Mouse (Mus musculus) limb, embryonic 13.5 days (tissue): ENCODE measurements around the gene Sar1a. TPM values are rescaled to one million over a fixed set of nuclear protein-coding genes. Genes with fewer than 3 reads are reported as not detected.

ENCODE experiments used
- ATAC-seq: fragments of 200-750 bp; cut with Nextera tagmentation; 2 replicates; pipeline ENCODE4 v1.8.0; 2017; ENCODE audit warnings: low read depth, moderate number of reproducible peaks, moderate TSS enrichment; ENCODE audit not compliant: low FRiP score
- H3K27ac ChIP-seq: fragments of 300-500 bp; sonication (generic); 2 replicates; pipeline ENCODE4 v1.5.1; 2015; ENCODE audit warnings: inconsistent platforms, mild to moderate bottlenecking, moderate library complexity
- H3K27me3 ChIP-seq: fragments of 300-500 bp; sonication (generic); 2 replicates; pipeline ENCODE4 v1.6.1; 2015; ENCODE audit warnings: mild to moderate bottlenecking, inconsistent platforms
- H3K36me3 ChIP-seq: fragments of 300-500 bp; sonication (generic); 2 replicates; pipeline ENCODE4 v1.6.1; 2015; ENCODE audit warnings: inconsistent platforms, mild to moderate bottlenecking, moderate library complexity
- H3K4me1 ChIP-seq: fragments of 300-500 bp; sonication (generic); 2 replicates; pipeline ENCODE4 v1.6.1; 2015; ENCODE audit warnings: inconsistent platforms
- H3K4me2 ChIP-seq: fragments of 300-500 bp; sonication (generic); replicated peaks from 2 replicates; pipeline ENCODE4 v1.6.1; 2015; ENCODE audit warnings: inconsistent platforms, mild to moderate bottlenecking, moderate library complexity
- H3K4me3 ChIP-seq: fragments of 300-500 bp; sonication (generic); 2 replicates; pipeline ENCODE4 v1.5.1; 2015; ENCODE audit warnings: moderate library complexity, mild to moderate bottlenecking, inconsistent platforms
- H3K9ac ChIP-seq: fragments of 300-500 bp; sonication (generic); 2 replicates; pipeline ENCODE4 v1.6.1; 2015; ENCODE audit warnings: mild to moderate bottlenecking, inconsistent platforms
- H3K9me3 ChIP-seq: fragments of 300-500 bp; sonication (generic); 2 replicates; pipeline ENCODE4 v1.6.1; 2016; ENCODE audit warnings: inconsistent platforms
- WGBS: fragments of 180-500 bp; shearing (Covaris S2); methylation state at CpG from one replicate; pipeline ENCODE4 v1.1.7; 2015; 5-methylcytosine and 5-hydroxymethylcytosine counted together
- polyA plus RNA-seq: library from polyadenylated mRNA; unstranded; fragments of >200 nt; fragmentation: Nextera tagmentation; extraction: Ambion mirVana; gene quantifications from 2 replicates; pipeline ENCODE4 v1.2.1, GENCODE M21; 2015

The Sar1a gene
- polyA plus RNA-seq, 1 experiment from 2014 or later, result 292 TPM

- no peak overlapping the region for H3K27ac ChIP-seq
- no peak for ATAC-seq
- H3K4me2 ChIP-seq, result no peak overlapping the region
- H3K27me3 ChIP-seq, result no peaks in the 10 kb centered on the region
- peaks cover 100% of the 10 kb centered on the region for H3K36me3 ChIP-seq
- H3K9ac ChIP-seq, result no peak overlapping the region
- peaks cover 11% of the 10 kb centered on the region; the same call in 1 of the 2 replicates for H3K9me3 ChIP-seq
- WGBS, result 87% methylated on average over 4 of the region's 4 CpGs
- H3K4me3 ChIP-seq, result no peak overlapping the region
- no peaks in the 10 kb centered on the region for H3K4me1 ChIP-seq
Observed at GRCm38 (mm10) chr10:61741873-61742272, 61.8 kb downstream of the Sar1a start.

GRCm38 (mm10) chr10:61742336-61742735 lies 62.2 kb downstream of the Sar1a start:
- no peak overlapping the region for H3K9ac ChIP-seq
- no peaks in the 10 kb centered on the region for H3K4me1 ChIP-seq
- H3K9me3 ChIP-seq, result peaks cover 11% of the 10 kb centered on the region; the same call in 1 of the 2 replicates
- no peak overlapping the region for H3K27ac ChIP-seq
- H3K36me3 ChIP-seq, result peaks cover 100% of the 10 kb centered on the region
- H3K27me3 ChIP-seq, result no peaks in the 10 kb centered on the region
- H3K4me3 ChIP-seq, result no peak overlapping the region
- no peak overlapping the region for H3K4me2 ChIP-seq
- WGBS, result 93% methylated on average over 8 of the region's 8 CpGs
- ATAC-seq, result no peak

Other genes with a start within 250 kb of the Sar1a start
- gene Eif4ebp2, start 227.6 kb upstream of the Sar1a start, polyA plus RNA-seq, result 70.6 and 72.2 TPM in 2 replicates
- 11.5 and 11.7 TPM in 2 replicates for gene Lrrc20, start 204.5 kb upstream of the Sar1a start, polyA plus RNA-seq
- gene Npffr1, start 84.8 kb upstream of the Sar1a start, polyA plus RNA-seq, result 0.05 and 0.11 TPM in 2 replicates
- gene Ppa1, start 31.7 kb upstream of the Sar1a start, polyA plus RNA-seq, result 208 and 209 TPM in 2 replicates
- gene Tysnd1, start 15.2 kb downstream of the Sar1a start, polyA plus RNA-seq, result 29.1 and 30.9 TPM in 2 replicates
- 15.1 and 15.9 TPM in 2 replicates for gene Aifm2, start 35.0 kb downstream of the Sar1a start, polyA plus RNA-seq
- gene H2afy2, start 103.8 kb downstream of the Sar1a start, polyA plus RNA-seq, result 266 and 267 TPM in 2 replicates